Mouse (Mus musculus) myocyte (in vitro differentiated cells): ENCODE results near the gene Siah1a. TPM values are rescaled to one million over a fixed set of nuclear protein-coding genes. Genes with fewer than 3 reads are reported as not detected.

Experiments
- H3K27me3 ChIP-seq: one replicate; pipeline ENCODE4 v1.6.1; 2011; ENCODE audit not compliant: control insufficient read depth, insufficient read depth, insufficient read length
- H3K36me3 ChIP-seq: one replicate; pipeline ENCODE4 v1.6.1; 2011; ENCODE audit not compliant: control insufficient read depth, insufficient read depth
- H3K4me2 ChIP-seq: one replicate; pipeline ENCODE4 v1.6.1; 2011; ENCODE audit warnings: low read depth, control low read depth
- H3K4me3 ChIP-seq: one replicate; pipeline ENCODE4 v1.5.1; 2011; ENCODE audit warnings: mild to moderate bottlenecking, control low read depth, moderate library complexity
- H3K79me2 ChIP-seq: one replicate; pipeline ENCODE4 v1.6.1; 2011; ENCODE audit not compliant: control insufficient read depth, insufficient read depth
- H3ac ChIP-seq: one replicate; pipeline ENCODE4 v1.6.1; 2011; ENCODE audit not compliant: control insufficient read depth, insufficient read length
- CEBPB ChIP-seq: IDR thresholded peaks from 2 replicates; pipeline ENCODE4 v1.6.1; 2011; ENCODE audit warnings: mild to moderate bottlenecking, moderate library complexity; ENCODE audit not compliant: poor library complexity, insufficient read depth, severe bottlenecking
- E2F4 ChIP-seq: IDR thresholded peaks from one replicate; pipeline ENCODE4 v1.6.1; 2011; ENCODE audit warnings: mild to moderate bottlenecking, control low read depth, moderate library complexity; ENCODE audit not compliant: insufficient read depth
- MAX ChIP-seq: IDR thresholded peaks from one replicate; pipeline ENCODE4 v1.6.1; 2011; ENCODE audit warnings: low read depth, mild to moderate bottlenecking, control low read depth
- MYOD1 ChIP-seq, 3 experiments: IDR thresholded peaks; one replicate each; pipeline ENCODE4 v1.6.1; 2011; ENCODE audit warnings: control low read depth in 2 of 3, low read depth in 2 of 3, mild to moderate bottlenecking in 2 of 3, moderate library complexity in 1 of 3; ENCODE audit not compliant: insufficient read length in 2 of 3, control insufficient read depth in 1 of 3
- MYOG ChIP-seq, 3 experiments: IDR thresholded peaks; one replicate each; pipeline ENCODE4 v1.6.1; 2011; ENCODE audit warnings: control low read depth in 2 of 3, low read depth in 2 of 3, mild to moderate bottlenecking in 2 of 3; ENCODE audit not compliant: insufficient read length in 2 of 3, control insufficient read depth in 1 of 3, insufficient read depth in 1 of 3
- POLR2A ChIP-seq: IDR thresholded peaks from one replicate; pipeline ENCODE4 v1.6.1; 2011; ENCODE audit warnings: low read depth, mild to moderate bottlenecking, control low read depth, moderate library complexity; ENCODE audit not compliant: insufficient read length
- POLR2AphosphoS2 ChIP-seq: IDR thresholded peaks from one replicate; pipeline ENCODE4 v1.6.1; 2011; ENCODE audit warnings: low read depth, control low read depth; ENCODE audit not compliant: insufficient read length
- REST ChIP-seq: IDR thresholded peaks from one replicate; pipeline ENCODE4 v1.6.1; 2011; ENCODE audit warnings: mild to moderate bottlenecking, control low read depth, moderate library complexity; ENCODE audit not compliant: insufficient read depth, insufficient read length
- SRF ChIP-seq: IDR thresholded peaks from one replicate; pipeline ENCODE4 v1.6.1; 2011; ENCODE audit warnings: low read depth; ENCODE audit not compliant: control insufficient read depth, insufficient read length
- TCF12 ChIP-seq: IDR thresholded peaks from one replicate; pipeline ENCODE4 v1.6.1; 2011; ENCODE audit warnings: mild to moderate bottlenecking, control low read depth; ENCODE audit not compliant: poor library complexity, insufficient read depth, severe bottlenecking
- TCF3 ChIP-seq: IDR thresholded peaks from one replicate; pipeline ENCODE4 v1.6.1; 2011; ENCODE audit warnings: low read depth, control low read depth; ENCODE audit not compliant: insufficient read length
- polyA plus RNA-seq: library from polyadenylated mRNA; unstranded; fragments of >200 nt; fragmentation: generic; extraction: Trizol; gene quantifications from one replicate; pipeline ENCODE4 v1.2.1, GENCODE M21; 2012; ENCODE audit warnings: missing spikeins

Siah1a gene
- polyA plus RNA-seq, 1 experiment: 12.0 TPM

GRCm38 (mm10) chr8:86692107-86692506, 53.6 kb downstream of the Siah1a start:
- Histone ChIP-seq H3K36me3 (no peaks in the 10 kb centered on the region), H3K4me3 (no peak overlapping the region), H3K27me3 (no peaks in the 10 kb centered on the region), H3K4me2 (no peak overlapping the region), H3ac (no peak overlapping the region), H3K79me2 (no peaks in the 10 kb centered on the region)
- TF ChIP-seq MYOD1 (IDR thresholded peaks at IDR 0.05; ENCODE audit: control insufficient read depth in 1 of 3, insufficient read length in 2 of 3, low read depth in 2 of 3) (peak; percentile 57 to 91 (median 91)), SRF (no peak), MYOG (IDR thresholded peaks at IDR 0.05; ENCODE audit: control insufficient read depth in 1 of 3, insufficient read depth in 1 of 3, insufficient read length in 2 of 3, low read depth in 2 of 3) (peak in 1 of 3 experiments; percentile 27)

GRCm38 (mm10) chr8:86686629-86687028, 59.1 kb downstream of the Siah1a start:
- no peaks in the 10 kb centered on the region for H3K27me3 ChIP-seq
- H3K79me2 ChIP-seq: no peaks in the 10 kb centered on the region
- H3K4me2 ChIP-seq: no peak overlapping the region
- no peak overlapping the region for H3K4me3 ChIP-seq
- H3ac ChIP-seq: no peak overlapping the region
- no peaks in the 10 kb centered on the region for H3K36me3 ChIP-seq
- no peak for TF ChIP-seq TCF3
- TF ChIP-seq TCF12: no peak
- no peak for TF ChIP-seq REST
- no peak for TF ChIP-seq POLR2AphosphoS2
- no peak for TF ChIP-seq MYOD1 (IDR thresholded peaks at IDR 0.05; ENCODE audit: control insufficient read depth in 1 of 3, insufficient read length in 2 of 3, low read depth in 2 of 3)
- TF ChIP-seq SRF: no peak
- TF ChIP-seq MYOG (IDR thresholded peaks at IDR 0.05; ENCODE audit: control insufficient read depth in 1 of 3, insufficient read depth in 1 of 3, insufficient read length in 2 of 3, low read depth in 2 of 3): no peak
- no peak for TF ChIP-seq MAX
- TF ChIP-seq POLR2A: no peak
- TF ChIP-seq CEBPB: no peak
- TF ChIP-seq E2F4: no peak

Other genes starting within 250 kb of the Siah1a start
- not detected for gene Abcc12, start 165.2 kb downstream of the Siah1a start, polyA plus RNA-seq
- 31.4 TPM for gene Lonp2, start 121.9 kb downstream of the Siah1a start, polyA plus RNA-seq
- 1.2 TPM for gene Gm10638, start 235 bp downstream of the Siah1a start, polyA plus RNA-seq
- 7.6 TPM for gene N4bp1, start 139.3 kb upstream of the Siah1a start, polyA plus RNA-seq